Mouse (Mus musculus) embryonic facial prominence, embryonic 13.5 days (tissue): Measurements from ENCODE around the gene Tdrd3. TPM values are rescaled to one million over a fixed set of nuclear protein-coding genes. Genes with fewer than 3 reads are reported as not detected.

Experiments used
- ATAC-seq: fragments of 200-750 bp; cut with Nextera tagmentation; 2 replicates; pipeline ENCODE4 v1.8.0; 2017; ENCODE audit warnings: low read depth; ENCODE audit not compliant: insufficient number of reproducible peaks, insufficient read depth, low FRiP score, low TSS enrichment
- H3K27ac ChIP-seq: fragments of 300-500 bp; sonication (generic); 2 replicates; pipeline ENCODE4 v1.5.1; 2015; ENCODE audit warnings: moderate library complexity, mild to moderate bottlenecking, inconsistent platforms
- H3K27me3 ChIP-seq: fragments of 300-500 bp; sonication (generic); 2 replicates; pipeline ENCODE4 v1.6.1; 2015; ENCODE audit warnings: mild to moderate bottlenecking, inconsistent platforms
- H3K36me3 ChIP-seq: fragments of 300-500 bp; sonication (generic); 2 replicates; pipeline ENCODE4 v1.6.1; 2015; ENCODE audit warnings: mild to moderate bottlenecking, inconsistent platforms
- H3K4me1 ChIP-seq: fragments of 300-500 bp; sonication (generic); 2 replicates; pipeline ENCODE4 v1.6.1; 2015; ENCODE audit warnings: inconsistent platforms
- H3K4me2 ChIP-seq: fragments of 300-500 bp; sonication (generic); 2 replicates; pipeline ENCODE4 v1.6.1; 2015; ENCODE audit warnings: moderate library complexity, mild to moderate bottlenecking, inconsistent platforms
- H3K4me3 ChIP-seq: fragments of 300-500 bp; sonication (generic); 2 replicates; pipeline ENCODE4 v1.5.1; 2015; ENCODE audit warnings: mild to moderate bottlenecking, inconsistent platforms
- H3K9ac ChIP-seq: fragments of 300-500 bp; sonication (generic); 2 replicates; pipeline ENCODE4 v1.6.1; 2015; ENCODE audit warnings: mild to moderate bottlenecking, inconsistent platforms
- H3K9me3 ChIP-seq: fragments of 300-500 bp; sonication (generic); 2 replicates; pipeline ENCODE4 v1.6.1; 2016; ENCODE audit warnings: inconsistent platforms
- WGBS: fragments of 180-500 bp; shearing (Covaris S2); methylation state at CpG from one replicate; pipeline ENCODE4 v1.1.7; 2015; ENCODE audit warnings: mixed read lengths; 5-methylcytosine and 5-hydroxymethylcytosine counted together
- polyA plus RNA-seq: library from polyadenylated mRNA; unstranded; fragments of >200 nt; fragmentation: Nextera tagmentation; extraction: Ambion mirVana; gene quantifications from 2 replicates; pipeline ENCODE4 v1.2.1, GENCODE M21; 2015

Gene Tdrd3
- polyA plus RNA-seq, 1 experiment from 2014 or later: 42.2 TPM

- Histone ChIP-seq H3K27me3 (no peaks in the 10 kb centered on the region), H3K4me3 (no peak overlapping the region), H3K4me1 (peaks cover 3% of the 10 kb centered on the region), H3K4me2 (no peak overlapping the region), H3K27ac (no peak overlapping the region), H3K36me3 (peaks cover 11% of the 10 kb centered on the region), H3K9ac (no peak overlapping the region), H3K9me3 (no peaks in the 10 kb centered on the region)
- 75% methylated on average over 4 of the region's 4 CpGs for WGBS
- no peak for ATAC-seq
Observed at GRCm38 (mm10) chr14:87517381-87517780, 100.9 kb downstream of the Tdrd3 start.

GRCm38 (mm10) chr14:87531847-87532246, 115.4 kb downstream of the Tdrd3 start:
- WGBS: 84% methylated on average over 8 of the region's 8 CpGs

GRCm38 (mm10) chr14:87537127-87537819, 120.8 kb downstream of the Tdrd3 start:
- H3K4me1 ChIP-seq: no peaks in the 10 kb centered on the region
- WGBS: 85% methylated on average over 4 of the region's 4 CpGs
- no peak overlapping the region for H3K4me3 ChIP-seq
- H3K36me3 ChIP-seq: peaks cover 10% of the 10 kb centered on the region
- no peak overlapping the region for H3K9ac ChIP-seq
- H3K4me2 ChIP-seq: no peak overlapping the region
- H3K27ac ChIP-seq: no peak overlapping the region
- H3K9me3 ChIP-seq: no peaks in the 10 kb centered on the region
- ATAC-seq: no peak
- no peaks in the 10 kb centered on the region for H3K27me3 ChIP-seq

More at GRCm38 (mm10) chr14:87531847-87532246, 115.4 kb downstream of the Tdrd3 start:
- no peak for ATAC-seq
- Histone ChIP-seq H3K9ac (no peak overlapping the region), H3K36me3 (peaks cover 9% of the 10 kb centered on the region; the same call in 1 of the 2 replicates), H3K4me1 (no peaks in the 10 kb centered on the region), H3K27ac (no peak overlapping the region), H3K4me2 (no peak overlapping the region), H3K27me3 (no peaks in the 10 kb centered on the region), H3K9me3 (no peaks in the 10 kb centered on the region), H3K4me3 (no peak overlapping the region)

GRCm38 (mm10) chr14:87549986-87550385, 133.5 kb downstream of the Tdrd3 start:
- peaks cover 22% of the 10 kb centered on the region for H3K36me3 ChIP-seq
- no peak overlapping the region for H3K27ac ChIP-seq
- no peak overlapping the region for H3K4me3 ChIP-seq
- H3K9me3 ChIP-seq: no peaks in the 10 kb centered on the region
- no peak overlapping the region for H3K9ac ChIP-seq
- H3K4me1 ChIP-seq: peaks cover 7% of the 10 kb centered on the region; the same call in 1 of the 2 replicates
- no peak for ATAC-seq
- no peak overlapping the region for H3K4me2 ChIP-seq
- 88% methylated on average over 6 of the region's 6 CpGs for WGBS
- H3K27me3 ChIP-seq: no peaks in the 10 kb centered on the region

GRCm38 (mm10) chr14:87552211-87552610, 135.8 kb downstream of the Tdrd3 start:
- Histone ChIP-seq H3K27me3 (no peaks in the 10 kb centered on the region), H3K4me2 (no peak overlapping the region), H3K27ac (no peak overlapping the region), H3K4me3 (no peak overlapping the region), H3K9me3 (no peaks in the 10 kb centered on the region), H3K9ac (no peak overlapping the region), H3K36me3 (peaks cover 5% of the 10 kb centered on the region), H3K4me1 (peaks cover 7% of the 10 kb centered on the region; the same call in 1 of the 2 replicates)
- no peak for ATAC-seq
- WGBS: 69% methylated on average over 3 of the region's 3 CpGs

- Histone ChIP-seq H3K9ac (no peak overlapping the region), H3K9me3 (no peaks in the 10 kb centered on the region)
Observed at GRCm38 (mm10) chr14:87563841-87564240, 147.4 kb downstream of the Tdrd3 start.

GRCm38 (mm10) chr14:87566211-87566610, 149.8 kb downstream of the Tdrd3 start:
- no peak overlapping the region for H3K4me2 ChIP-seq
- H3K27ac ChIP-seq: no peak overlapping the region
- no peak for ATAC-seq
- 26% methylated on average over 7 of the region's 7 CpGs for WGBS
- H3K4me1 ChIP-seq: peaks cover 14% of the 10 kb centered on the region
- no peaks in the 10 kb centered on the region for H3K9me3 ChIP-seq
- 0 out of 2 replicates have a peak, but pooled peaks cover 6% of the 10 kb centered on the region for H3K27me3 ChIP-seq
- H3K9ac ChIP-seq: no peak overlapping the region
- H3K4me3 ChIP-seq: no peak overlapping the region
- H3K36me3 ChIP-seq: no peaks in the 10 kb centered on the region

More at GRCm38 (mm10) chr14:87563841-87564240, 147.4 kb downstream of the Tdrd3 start:
- WGBS: 76% methylated on average over 9 of the region's 9 CpGs
- Histone ChIP-seq H3K4me3 (no peak overlapping the region), H3K27ac (no peak overlapping the region), H3K4me1 (peaks cover 9% of the 10 kb centered on the region), H3K27me3 (0 out of 2 replicates have a peak, but pooled peaks cover 2% of the 10 kb centered on the region), H3K4me2 (no peak overlapping the region), H3K36me3 (no peaks in the 10 kb centered on the region)
- ATAC-seq: no peak

GRCm38 (mm10) chr14:87567034-87567461, 150.6 kb downstream of the Tdrd3 start:
- no peaks in the 10 kb centered on the region for H3K36me3 ChIP-seq
- no peak overlapping the region for H3K4me3 ChIP-seq
- H3K9ac ChIP-seq: no peak overlapping the region
- no peak overlapping the region for H3K4me2 ChIP-seq
- 38% methylated on average over 3 of the region's 3 CpGs for WGBS
- H3K9me3 ChIP-seq: no peaks in the 10 kb centered on the region
- H3K4me1 ChIP-seq: peaks cover 14% of the 10 kb centered on the region
- ATAC-seq: no peak
- no peak overlapping the region for H3K27ac ChIP-seq
- H3K27me3 ChIP-seq: 0 out of 2 replicates have a peak, but pooled peaks cover 6% of the 10 kb centered on the region

GRCm38 (mm10) chr14:87567626-87568446, 151.4 kb downstream of the Tdrd3 start:
- Histone ChIP-seq H3K9me3 (no peaks in the 10 kb centered on the region), H3K4me1 (peaks cover 14% of the 10 kb centered on the region), H3K9ac (peak overlapping the region; percentile 41; the same call in 1 of the 2 replicates), H3K4me2 (peak overlapping the region; percentile 67), H3K27me3 (0 out of 2 replicates have a peak, but pooled peaks cover 6% of the 10 kb centered on the region), H3K27ac (peak overlapping the region; percentile 29), H3K36me3 (no peaks in the 10 kb centered on the region), H3K4me3 (peak overlapping the region; percentile 32)
- WGBS: 16% methylated on average over 20 of the region's 20 CpGs
- peak; percentile 35; the same call in 1 of the 2 replicates for ATAC-seq

- Histone ChIP-seq H3K9ac (peak overlapping the region; percentile 41; the same call in 1 of the 2 replicates), H3K4me2 (peak overlapping the region; percentile 67), H3K9me3 (no peaks in the 10 kb centered on the region), H3K27me3 (0 out of 2 replicates have a peak, but pooled peaks cover 6% of the 10 kb centered on the region), H3K27ac (peak overlapping the region; percentile 29), H3K4me1 (peaks cover 14% of the 10 kb centered on the region), H3K36me3 (no peaks in the 10 kb centered on the region), H3K4me3 (peak overlapping the region; percentile 32)
- peak; percentile 59 for ATAC-seq
- WGBS: 7% methylated on average over 15 of the region's 15 CpGs
Observed at GRCm38 (mm10) chr14:87568447-87568908, 152.0 kb downstream of the Tdrd3 start.

GRCm38 (mm10) chr14:87569471-87569870, 153.0 kb downstream of the Tdrd3 start:
- Histone ChIP-seq H3K9ac (no peak overlapping the region), H3K4me3 (no peak overlapping the region), H3K36me3 (no peaks in the 10 kb centered on the region), H3K27me3 (0 out of 2 replicates have a peak, but pooled peaks cover 4% of the 10 kb centered on the region), H3K9me3 (no peaks in the 10 kb centered on the region), H3K27ac (0 out of 2 replicates have a peak overlapping the region, but pooled peaks have one; percentile 2), H3K4me1 (peaks cover 14% of the 10 kb centered on the region), H3K4me2 (no peak overlapping the region)
- ATAC-seq: no peak
- 81% methylated on average over 2 of the region's 2 CpGs for WGBS
